Mouse (Mus musculus) limb, embryonic 15.5 days (tissue): ENCODE measurements around the gene Rbm25. TPM values are rescaled to one million over a fixed set of nuclear protein-coding genes. Genes with fewer than 3 reads are reported as not detected.

ENCODE experiments used
- ATAC-seq: fragments of 200-750 bp; cut with Nextera tagmentation; 2 replicates; pipeline ENCODE4 v1.8.0; 2017; ENCODE audit warnings: low read depth, moderate TSS enrichment; ENCODE audit not compliant: insufficient number of reproducible peaks, low FRiP score, low TSS enrichment
- H3K27ac ChIP-seq: fragments of 300-500 bp; sonication (generic); 2 replicates; pipeline ENCODE4 v1.5.1; 2015; ENCODE audit warnings: moderate library complexity, mild to moderate bottlenecking, inconsistent platforms
- H3K27me3 ChIP-seq: fragments of 300-500 bp; sonication (generic); 2 replicates; pipeline ENCODE4 v1.6.1; 2015; ENCODE audit warnings: inconsistent platforms
- H3K36me3 ChIP-seq: fragments of 300-500 bp; sonication (generic); 2 replicates; pipeline ENCODE4 v1.6.1; 2015; ENCODE audit warnings: inconsistent platforms
- H3K4me1 ChIP-seq: fragments of 300-500 bp; sonication (generic); 2 replicates; pipeline ENCODE4 v1.6.1; 2015; ENCODE audit warnings: inconsistent platforms
- H3K4me2 ChIP-seq: fragments of 300-500 bp; sonication (generic); 2 replicates; pipeline ENCODE4 v1.6.1; 2015; ENCODE audit warnings: mild to moderate bottlenecking, inconsistent platforms
- H3K4me3 ChIP-seq: fragments of 300-500 bp; sonication (generic); 2 replicates; pipeline ENCODE4 v1.5.1; 2015; ENCODE audit warnings: mild to moderate bottlenecking, inconsistent platforms
- H3K9ac ChIP-seq: fragments of 300-500 bp; sonication (generic); 2 replicates; pipeline ENCODE4 v1.6.1; 2015; ENCODE audit warnings: inconsistent platforms
- H3K9me3 ChIP-seq: fragments of 300-500 bp; sonication (generic); 2 replicates; pipeline ENCODE4 v1.6.1; 2016; ENCODE audit warnings: inconsistent platforms
- WGBS: fragments of 180-500 bp; shearing (Covaris S2); methylation state at CpG from one replicate; pipeline ENCODE4 v1.1.7; 2015; 5-methylcytosine and 5-hydroxymethylcytosine counted together
- polyA plus RNA-seq: library from polyadenylated mRNA; unstranded; fragments of >200 nt; fragmentation: Nextera tagmentation; extraction: Ambion mirVana; gene quantifications from 2 replicates; pipeline ENCODE4 v1.2.1, GENCODE M21; 2015

Rbm25 gene
- polyA plus RNA-seq, 1 experiment from 2014 or later = 225 TPM

GRCm38 (mm10) chr12:83685466-83685865 lies 54.4 kb downstream of the Rbm25 start:
- Histone ChIP-seq H3K4me3 (no peak overlapping the region), H3K27ac (no peak overlapping the region), H3K9ac (no peak overlapping the region), H3K4me2 (no peak overlapping the region), H3K9me3 (no peaks in the 10 kb centered on the region), H3K27me3 (no peaks in the 10 kb centered on the region), H3K4me1 (peaks cover 12% of the 10 kb centered on the region), H3K36me3 (peaks cover 22% of the 10 kb centered on the region)
- WGBS = 97% methylated on average over 1 of the region's 1 CpGs
- no peak for ATAC-seq

GRCm38 (mm10) chr12:83686575-83687350 lies 55.7 kb downstream of the Rbm25 start:
- Histone ChIP-seq H3K4me1 (peaks cover 20% of the 10 kb centered on the region), H3K4me2 (no peak overlapping the region), H3K36me3 (peaks cover 12% of the 10 kb centered on the region), H3K27ac (peak overlapping the region; percentile 95), H3K4me3 (no peak overlapping the region), H3K9ac (no peak overlapping the region), H3K9me3 (no peaks in the 10 kb centered on the region), H3K27me3 (no peaks in the 10 kb centered on the region)
- no peak for ATAC-seq
- 91% methylated on average over 9 of the region's 9 CpGs for WGBS

- ATAC-seq = peak; percentile 97
These were observed 56.9 kb downstream of the Rbm25 start, which contains the start of gene Psen1 for GRCm38 (mm10) chr12:83687934-83688315. Gene Psen1 (plus strand): TSS chr12:83688152.

GRCm38 (mm10) chr12:83688316-83689086 lies 57.5 kb downstream of the Rbm25 start:
- Histone ChIP-seq H3K4me2 (peak overlapping the region; percentile 68), H3K36me3 (peaks cover 3% of the 10 kb centered on the region), H3K4me3 (peak overlapping the region; percentile 99), H3K9me3 (no peaks in the 10 kb centered on the region), H3K27me3 (no peaks in the 10 kb centered on the region), H3K9ac (peak overlapping the region; percentile 85), H3K4me1 (peaks cover 20% of the 10 kb centered on the region), H3K27ac (peak overlapping the region; percentile 95)
- under 1% methylated on average over 48 of the region's 49 CpGs for WGBS
- peak; percentile 80 for ATAC-seq

More at GRCm38 (mm10) chr12:83687934-83688315, 56.9 kb downstream of the Rbm25 start, which contains the start of gene Psen1:
- Histone ChIP-seq H3K4me2 (peak within 1 kb of the TSS; percentile 68), H3K27me3 (no peaks in the 10 kb centered on the region), H3K4me1 (peaks cover 20% of the 10 kb centered on the region), H3K27ac (peak within 1 kb of the TSS; percentile 95), H3K9ac (peak within 1 kb of the TSS; percentile 85), H3K36me3 (peaks cover 5% of the 10 kb centered on the region), H3K4me3 (peak within 1 kb of the TSS; percentile 99), H3K9me3 (no peaks in the 10 kb centered on the region)
- WGBS = under 1% methylated on average over 38 of the region's 38 CpGs

GRCm38 (mm10) chr12:83689087-83689432 lies 58.0 kb downstream of the Rbm25 start:
- peak overlapping the region; percentile 95; the same call in 1 of the 2 replicates for H3K27ac ChIP-seq
- no peak for ATAC-seq
- peak overlapping the region; percentile 85; the same call in 1 of the 2 replicates for H3K9ac ChIP-seq
- peak overlapping the region; percentile 99 for H3K4me3 ChIP-seq
- H3K9me3 ChIP-seq = no peaks in the 10 kb centered on the region
- H3K4me1 ChIP-seq = peaks cover 20% of the 10 kb centered on the region
- peak overlapping the region; percentile 68 for H3K4me2 ChIP-seq
- no peaks in the 10 kb centered on the region for H3K27me3 ChIP-seq
- no peaks in the 10 kb centered on the region; the same call in 1 of the 2 replicates for H3K36me3 ChIP-seq
- WGBS = 26% methylated on average over 6 of the region's 6 CpGs

GRCm38 (mm10) chr12:83694011-83694410 lies 63.0 kb downstream of the Rbm25 start:
- Histone ChIP-seq H3K4me3 (no peak overlapping the region), H3K9ac (no peak overlapping the region), H3K27me3 (no peaks in the 10 kb centered on the region), H3K4me1 (peaks cover 20% of the 10 kb centered on the region), H3K27ac (no peak overlapping the region; the same call in 1 of the 2 replicates), H3K9me3 (no peaks in the 10 kb centered on the region), H3K4me2 (no peak overlapping the region), H3K36me3 (no peaks in the 10 kb centered on the region; the same call in 1 of the 2 replicates)
- 86% methylated on average over 5 of the region's 5 CpGs for WGBS
- ATAC-seq = no peak

- no peak overlapping the region for H3K27ac ChIP-seq
- no peak for ATAC-seq
- 84% methylated on average over 3 of the region's 3 CpGs for WGBS
- no peaks in the 10 kb centered on the region for H3K9me3 ChIP-seq
- H3K4me1 ChIP-seq = peaks cover 15% of the 10 kb centered on the region; the same call in 1 of the 2 replicates
- H3K4me2 ChIP-seq = no peak overlapping the region
- H3K4me3 ChIP-seq = no peak overlapping the region
- H3K9ac ChIP-seq = no peak overlapping the region
- H3K36me3 ChIP-seq = peaks cover 6% of the 10 kb centered on the region; the same call in 1 of the 2 replicates
- H3K27me3 ChIP-seq = no peaks in the 10 kb centered on the region
These were observed 63.6 kb downstream of the Rbm25 start for GRCm38 (mm10) chr12:83694669-83695068.

- H3K9ac ChIP-seq = no peak overlapping the region
- no peak overlapping the region for H3K4me2 ChIP-seq
- H3K4me3 ChIP-seq = no peak overlapping the region
- H3K9me3 ChIP-seq = no peaks in the 10 kb centered on the region
- no peaks in the 10 kb centered on the region for H3K27me3 ChIP-seq
- no peak overlapping the region for H3K27ac ChIP-seq
- no peak for ATAC-seq
- peaks cover 27% of the 10 kb centered on the region for H3K36me3 ChIP-seq
- WGBS = 87% methylated on average over 4 of the region's 4 CpGs
- 0 out of 2 replicates have a peak, but pooled peaks cover 4% of the 10 kb centered on the region for H3K4me1 ChIP-seq
These were observed 67.6 kb downstream of the Rbm25 start for GRCm38 (mm10) chr12:83698637-83699036.

GRCm38 (mm10) chr12:83701608-83702007 lies 70.6 kb downstream of the Rbm25 start:
- peaks cover 40% of the 10 kb centered on the region for H3K36me3 ChIP-seq
- H3K9ac ChIP-seq = no peak overlapping the region
- 91% methylated on average over 7 of the region's 7 CpGs for WGBS
- no peak for ATAC-seq
- no peak overlapping the region for H3K4me3 ChIP-seq
- H3K4me1 ChIP-seq = 0 out of 2 replicates have a peak, but pooled peaks cover 5% of the 10 kb centered on the region
- H3K27me3 ChIP-seq = no peaks in the 10 kb centered on the region
- H3K9me3 ChIP-seq = no peaks in the 10 kb centered on the region
- no peak overlapping the region for H3K27ac ChIP-seq
- H3K4me2 ChIP-seq = no peak overlapping the region

GRCm38 (mm10) chr12:83702796-83703195 lies 71.8 kb downstream of the Rbm25 start:
- no peak overlapping the region for H3K4me3 ChIP-seq
- H3K27ac ChIP-seq = no peak overlapping the region
- 0 out of 2 replicates have a peak, but pooled peaks cover 7% of the 10 kb centered on the region for H3K4me1 ChIP-seq
- H3K9ac ChIP-seq = no peak overlapping the region
- H3K4me2 ChIP-seq = no peak overlapping the region
- no peak for ATAC-seq
- WGBS = 82% methylated on average over 4 of the region's 4 CpGs
- H3K36me3 ChIP-seq = peaks cover 42% of the 10 kb centered on the region
- no peaks in the 10 kb centered on the region for H3K27me3 ChIP-seq
- no peaks in the 10 kb centered on the region for H3K9me3 ChIP-seq

GRCm38 (mm10) chr12:83706951-83707350 lies 75.9 kb downstream of the Rbm25 start:
- no peak overlapping the region for H3K4me2 ChIP-seq
- H3K36me3 ChIP-seq = peaks cover 32% of the 10 kb centered on the region
- H3K9ac ChIP-seq = no peak overlapping the region
- ATAC-seq = no peak
- no peaks in the 10 kb centered on the region for H3K9me3 ChIP-seq
- H3K4me3 ChIP-seq = no peak overlapping the region
- 69% methylated on average over 4 of the region's 4 CpGs for WGBS
- H3K4me1 ChIP-seq = 0 out of 2 replicates have a peak, but pooled peaks cover 3% of the 10 kb centered on the region
- no peak overlapping the region; the same call in 1 of the 2 replicates for H3K27ac ChIP-seq
- no peaks in the 10 kb centered on the region for H3K27me3 ChIP-seq
